Mouse (Mus musculus): ENCODE data around the gene Pknox1.

DNA sequence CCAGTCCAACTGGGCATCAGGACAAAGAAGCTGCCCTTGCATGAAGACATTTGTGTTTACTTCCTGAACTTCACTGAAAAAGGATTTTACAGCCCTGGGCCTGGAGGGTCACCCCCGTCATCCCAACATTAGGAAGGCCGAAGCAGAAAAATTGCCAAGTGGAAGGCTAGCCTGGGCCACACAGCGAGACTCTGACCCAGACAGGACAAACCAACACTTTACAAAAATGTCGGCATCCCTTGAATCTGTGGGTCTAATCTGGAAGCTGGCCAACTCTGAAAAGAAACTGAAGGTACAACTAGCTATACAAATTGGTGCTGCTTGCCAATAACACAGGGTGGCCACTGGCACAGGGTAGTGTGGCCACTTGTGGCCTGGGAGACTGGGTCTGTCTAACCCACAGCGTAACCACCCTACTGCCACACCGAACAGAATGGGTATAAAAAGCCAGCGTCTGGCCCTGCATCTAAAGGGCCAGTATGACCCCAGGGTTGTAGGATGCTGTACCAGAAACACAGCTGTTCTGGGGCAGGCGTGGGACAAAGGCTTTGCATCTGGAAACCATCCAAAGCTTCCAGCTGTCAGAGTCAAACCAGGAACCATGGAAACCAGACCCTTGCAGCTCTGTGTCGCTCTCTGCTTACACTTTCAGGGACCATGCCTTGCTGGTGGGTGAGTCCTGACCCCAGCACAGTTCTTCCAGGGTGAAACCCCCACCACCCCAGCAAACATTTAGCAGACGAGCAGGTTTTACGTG is 7.2 kb upstream of the Pknox1 start:
- no peak for TF ChIP-seq GATA1 (IDR thresholded peaks at IDR 0.05; ENCODE audit: low read length)
- TF ChIP-seq TAL1 (IDR thresholded peaks at IDR 0.05; ENCODE audit: low read length), result no peak

Measured in erythroblast, embryonic 14.5 days (primary cell).